8 mouse cellular contexts compared by ENCODE assay signal in genomic region chr1:131074524-131074938, GRCm38 (mm10). TPM values are rescaled to one million over a fixed set of nuclear protein-coding genes. Genes with fewer than 3 reads are reported as not detected.
DNase-seq lines count a peak whose midpoint lies in the region; ATAC-seq and TF ChIP-seq lines count a peak whose summit lies in the region.

No protein-coding gene starts in this region.

- ATAC-seq in kidney, embryonic 15.5 days (replicated peaks; ENCODE audit: low FRiP score), result no peak
- ATAC-seq in forebrain, embryonic 16.5 days, result peak; percentile 35
- peak; percentile 56; the same call in 1 of the 2 replicates for ATAC-seq in neural tube, embryonic 14.5 days (ENCODE audit: low read depth)
- no peak for ATAC-seq in erythroblast, adult 5-6 weeks (replicated peaks; ENCODE audit: low FRiP score, poor library complexity, severe bottlenecking)
- no peak for ATAC-seq in erythroid progenitor cell, adult 5-6 weeks (replicated peaks; ENCODE audit: low FRiP score, poor library complexity, severe bottlenecking)

- H3K4me2 ChIP-seq in kidney, embryonic 15.5 days, result no peak overlapping the region
- H3K4me2 ChIP-seq in forebrain, embryonic 16.5 days (ENCODE audit: low read length), result no peak overlapping the region
- no peak overlapping the region for H3K4me2 ChIP-seq in neural tube, embryonic 14.5 days (ENCODE audit: low read depth, low read length)

- no peak overlapping the region for H3K4me3 ChIP-seq in kidney, embryonic 15.5 days (replicated peaks)
- H3K4me3 ChIP-seq in forebrain, embryonic 16.5 days (replicated peaks; ENCODE audit: low read length), result no peak overlapping the region
- no peak overlapping the region for H3K4me3 ChIP-seq in neural tube, embryonic 14.5 days (ENCODE audit: low read depth, low read length)
- H3K4me3 ChIP-seq in thymus, adult 2 months (ENCODE audit: control insufficient read depth, insufficient read depth, low read length), result no peak overlapping the region

- H3K9me3 ChIP-seq in kidney, embryonic 15.5 days (replicated peaks), result no peaks in the 10 kb centered on the region
- H3K9me3 ChIP-seq in forebrain, embryonic 16.5 days (ENCODE audit: control insufficient read depth, low read length), result no peaks in the 10 kb centered on the region
- H3K9me3 ChIP-seq in neural tube, embryonic 14.5 days (ENCODE audit: control insufficient read depth, low read length), result no peaks in the 10 kb centered on the region

- TF ChIP-seq POLR2A in thymus, adult 2 months (IDR thresholded peaks at IDR 0.05; ENCODE audit: control insufficient read depth, extremely low read depth, insufficient read depth, low read length, poor library complexity), result no peak

- 75% methylated on average over 8 of the region's 8 CpGs for WGBS in kidney, embryonic 15.5 days
- 43% methylated on average over 8 of the region's 8 CpGs for WGBS in forebrain, embryonic 16.5 days
- WGBS in neural tube, embryonic 14.5 days, result 65% methylated on average over 8 of the region's 8 CpGs
- WGBS in thymus, adult 2 months, result 74% methylated on average over 8 of the region's 8 CpGs

- no peak overlapping the region for H3K9ac ChIP-seq in kidney, embryonic 15.5 days
- no peak overlapping the region for H3K9ac ChIP-seq in forebrain, embryonic 16.5 days (replicated peaks; ENCODE audit: low read depth, low read length)
- no peak overlapping the region for H3K9ac ChIP-seq in neural tube, embryonic 14.5 days (replicated peaks; ENCODE audit: low read depth, low read length)

- no peaks in the 10 kb centered on the region for H3K27me3 ChIP-seq in kidney, embryonic 15.5 days
- H3K27me3 ChIP-seq in forebrain, embryonic 16.5 days (replicated peaks; ENCODE audit: control insufficient read depth, insufficient read depth, low read length), result no peaks in the 10 kb centered on the region
- no peaks in the 10 kb centered on the region for H3K27me3 ChIP-seq in neural tube, embryonic 14.5 days (ENCODE audit: control insufficient read depth, insufficient read depth, low read length)
- no peaks in the 10 kb centered on the region for H3K27me3 ChIP-seq in thymus, adult 2 months (ENCODE audit: control insufficient read depth, insufficient read depth, low read length)

- DNase-seq in kidney, postnatal 10 days, result no peak
- peak; percentile 72 to 79 for DNase-seq in left cerebral cortex, adult 18-20 months (ENCODE audit: low spot score in 2 of 2)
- DNase-seq in thymus, adult 2 months, result no peak

- H3K36me3 ChIP-seq in kidney, embryonic 15.5 days, result no peaks in the 10 kb centered on the region
- H3K36me3 ChIP-seq in forebrain, embryonic 16.5 days (ENCODE audit: control insufficient read depth, insufficient read depth), result no peaks in the 10 kb centered on the region
- no peaks in the 10 kb centered on the region for H3K36me3 ChIP-seq in neural tube, embryonic 14.5 days (ENCODE audit: control insufficient read depth, insufficient read depth, low read length)
- no peaks in the 10 kb centered on the region for H3K36me3 ChIP-seq in thymus, adult 2 months (ENCODE audit: control insufficient read depth, insufficient read depth, low read length)

- TF ChIP-seq CTCF in thymus, adult 2 months (IDR thresholded peaks at IDR 0.05; ENCODE audit: borderline replicate concordance, control insufficient read depth, extremely low read depth, insufficient read depth, low read length, poor library complexity), result no peak

- H3K27ac ChIP-seq in kidney, embryonic 15.5 days, result 0 out of 2 replicates have a peak overlapping the region, but pooled peaks have one; percentile 6
- peak overlapping the region; percentile 42 for H3K27ac ChIP-seq in forebrain, embryonic 16.5 days (ENCODE audit: low read length)
- H3K27ac ChIP-seq in neural tube, embryonic 14.5 days (ENCODE audit: low read depth, low read length), result peak overlapping the region; percentile 41
- no peak overlapping the region for H3K27ac ChIP-seq in thymus, adult 2 months (ENCODE audit: control insufficient read depth, insufficient read depth, low read length)

- peaks cover 66% of the 10 kb centered on the region for H3K4me1 ChIP-seq in kidney, embryonic 15.5 days
- peaks cover 43% of the 10 kb centered on the region for H3K4me1 ChIP-seq in forebrain, embryonic 16.5 days (replicated peaks; ENCODE audit: control insufficient read depth, insufficient read depth, low read length)
- peaks cover 22% of the 10 kb centered on the region for H3K4me1 ChIP-seq in neural tube, embryonic 14.5 days (ENCODE audit: control insufficient read depth, insufficient read depth, low read length)
- peaks cover 19% of the 10 kb centered on the region for H3K4me1 ChIP-seq in thymus, adult 2 months (replicated peaks; ENCODE audit: control insufficient read depth, insufficient read depth, low read length)

RNA-seq across cellular contexts. Expression of gene Mapkapk2, which starts 23.1 kb away (rescaled TPM):
- 44.7 and 49.3 TPM in 2 replicates for polyA plus RNA-seq in kidney, embryonic 15.5 days (2015; fragmentation: Nextera tagmentation; extraction: Ambion mirVana)
- 19.9 and 23.0 TPM in 2 replicates for polyA plus RNA-seq in forebrain, embryonic 16.5 days (2015; fragmentation: Nextera tagmentation; extraction: Ambion mirVana)
- total RNA-seq in left cerebral cortex, adult 18-20 months (2021), result 10 to 100 TPM; 35.8 to 37.2 TPM
- 15.8 and 16.1 TPM in 2 replicates for polyA plus RNA-seq in neural tube, embryonic 14.5 days (2014; fragmentation: Nextera tagmentation; extraction: Ambion mirVana)
- total RNA-seq in erythroblast, adult 5-6 weeks (2015; ENCODE audit: low replicate concordance), result 38.0 and 49.5 TPM in 2 replicates
- 26.3 and 33.3 TPM in 2 replicates for total RNA-seq in erythroblast, adult 5-6 weeks (2017; ENCODE audit: low replicate concordance)
- polyA plus RNA-seq in thymus, adult 2 months (2012; rRNA removed), result 67.2 and 69.6 TPM in 2 replicates
- total RNA-seq in erythroid progenitor cell, adult 5-6 weeks (2015; ENCODE audit: low replicate concordance), result 30.3 and 36.9 TPM in 2 replicates
- total RNA-seq in erythroid progenitor cell, adult 5-6 weeks (2017; ENCODE audit: low replicate concordance), result 16.0 and 23.2 TPM in 2 replicates

RNA-seq across cellular contexts. Expression of gene Il10, which starts 54.9 kb away (rescaled TPM):
- not detected in 2 replicates for polyA plus RNA-seq in kidney, embryonic 15.5 days (2015; fragmentation: Nextera tagmentation; extraction: Ambion mirVana)
- polyA plus RNA-seq in forebrain, embryonic 16.5 days (2015; fragmentation: Nextera tagmentation; extraction: Ambion mirVana), result 0.16 TPM in 1 of 2 replicates, not detected in the other
- not detected for total RNA-seq in left cerebral cortex, adult 18-20 months (2021)
- polyA plus RNA-seq in neural tube, embryonic 14.5 days (2014; fragmentation: Nextera tagmentation; extraction: Ambion mirVana), result not detected in 2 replicates
- not detected in 2 replicates for total RNA-seq in erythroblast, adult 5-6 weeks (2015; ENCODE audit: low replicate concordance)
- total RNA-seq in erythroblast, adult 5-6 weeks (2017; ENCODE audit: low replicate concordance), result not detected in 2 replicates
- polyA plus RNA-seq in thymus, adult 2 months (2012; rRNA removed), result 0.09 and 0.15 TPM in 2 replicates
- total RNA-seq in erythroid progenitor cell, adult 5-6 weeks (2015; ENCODE audit: low replicate concordance), result not detected in 2 replicates
- not detected in 2 replicates for total RNA-seq in erythroid progenitor cell, adult 5-6 weeks (2017; ENCODE audit: low replicate concordance)

Comparison
In these comparisons a context has a peak if more than half of its experiments do, and no peak if none do; other contexts are left out.
1. ATAC-seq: peak in forebrain, embryonic 16.5 days (single experiment) and neural tube, embryonic 14.5 days (single experiment); none in kidney, embryonic 15.5 days (single experiment), erythroblast, adult 5-6 weeks (single experiment) and erythroid progenitor cell, adult 5-6 weeks (single experiment).
2. DNase-seq: peak in left cerebral cortex, adult 18-20 months (2 of 2); none in kidney, postnatal 10 days (single experiment) and thymus, adult 2 months (single experiment).